Mouse (Mus musculus) T-cell, adult 2 months (primary cell): ENCODE data around the gene 2200002D01Rik.
"Not testable (repeated sequence)": the region's sequence is repeated elsewhere in the genome, so short reads cannot be mapped to it uniquely, and the experiment has no call there.

Experiments used
- DNase-seq: peaks from one replicate; pipeline ENCODE4 v3.0.0; 2022; ENCODE audit warnings: low spot score

Gene 2200002D01Rik

GRCm38 (mm10) chr7:29237596-29237995 lies 10.7 kb downstream of the 2200002D01Rik start:
- DNase-seq = not testable (repeated sequence)

- DNase-seq = no peak
Measured at GRCm38 (mm10) chr7:29236593-29236992, 11.7 kb downstream of the 2200002D01Rik start.

GRCm38 (mm10) chr7:29234661-29235060 lies 13.6 kb downstream of the 2200002D01Rik start:
- DNase-seq = no peak

GRCm38 (mm10) chr7:29233745-29234144 lies 14.5 kb downstream of the 2200002D01Rik start:
- DNase-seq = no peak

- no peak for DNase-seq
Measured at GRCm38 (mm10) chr7:29232247-29233013, 15.8 kb downstream of the 2200002D01Rik start, which contains the start of gene Kcnk6. Gene Kcnk6 (minus strand): TSS chr7:29232515.

GRCm38 (mm10) chr7:29231517-29231916 lies 16.7 kb downstream of the 2200002D01Rik start:
- no peak for DNase-seq

GRCm38 (mm10) chr7:29230560-29230959 lies 17.7 kb downstream of the 2200002D01Rik start:
- DNase-seq = no peak

- DNase-seq = no peak
Measured at GRCm38 (mm10) chr7:29228202-29228601, 20.1 kb downstream of the 2200002D01Rik start.

GRCm38 (mm10) chr7:29225520-29225919 lies 22.7 kb downstream of the 2200002D01Rik start:
- DNase-seq = no peak

- no peak for DNase-seq
Measured at GRCm38 (mm10) chr7:29224756-29225394, 23.4 kb downstream of the 2200002D01Rik start.

GRCm38 (mm10) chr7:29214846-29215245 lies 33.4 kb downstream of the 2200002D01Rik start:
- no peak for DNase-seq

GRCm38 (mm10) chr7:29214236-29214635 lies 34.0 kb downstream of the 2200002D01Rik start:
- no peak for DNase-seq

- DNase-seq = no peak
Measured at GRCm38 (mm10) chr7:29213675-29214082, 34.6 kb downstream of the 2200002D01Rik start, which contains the start of gene Catsperg1. Gene Catsperg1 (minus strand): TSS chr7:29214035.

GRCm38 (mm10) chr7:29212775-29213560 lies 35.3 kb downstream of the 2200002D01Rik start:
- not testable (repeated sequence) for DNase-seq

- DNase-seq = no peak
Measured at GRCm38 (mm10) chr7:29212199-29212765, 36.0 kb downstream of the 2200002D01Rik start.

GRCm38 (mm10) chr7:29211415-29212198 lies 36.7 kb downstream of the 2200002D01Rik start:
- DNase-seq = peak; percentile 82

- DNase-seq = not testable (repeated sequence)
Measured at GRCm38 (mm10) chr7:29211013-29211412, 37.3 kb downstream of the 2200002D01Rik start.

GRCm38 (mm10) chr7:29202577-29202976 lies 45.7 kb downstream of the 2200002D01Rik start:
- no peak for DNase-seq
